Mouse (Mus musculus) right cerebral cortex, adult 2 months (tissue): Measurements from ENCODE around the gene Gm8050.
"Not testable (repeated sequence)": the region's sequence is repeated elsewhere in the genome, so short reads cannot be mapped to it uniquely, and the experiment has no call there.

Experiments used
- DNase-seq, 2 experiments: peaks; one replicate each; pipeline ENCODE4 v3.0.0; 2021 to 2022; ENCODE audit warnings: low spot score in 2 of 2

Gm8050 gene

DNA sequence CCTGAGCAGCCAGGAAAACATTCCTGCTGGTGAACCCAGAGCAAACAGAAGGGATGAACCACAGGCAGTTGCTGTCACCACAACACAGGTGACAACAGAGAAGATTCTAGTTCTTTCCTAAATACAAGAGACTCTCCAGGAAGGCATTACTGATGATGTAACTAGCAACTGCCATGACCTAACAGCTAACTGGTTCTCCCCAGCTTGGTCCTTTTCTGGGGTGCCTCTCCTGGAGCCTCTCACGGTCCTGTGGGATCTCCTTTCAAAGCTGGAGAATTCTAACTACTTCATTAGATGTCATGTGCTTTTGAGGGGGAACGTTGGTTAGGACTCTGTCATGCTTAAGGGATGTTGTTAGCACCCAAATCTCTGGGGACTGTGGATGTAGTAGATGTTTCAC lies at the start of gene Gm8050:
TSS of gene Gm8050 (minus strand) at position 101 of the 400 bp plus-strand sequence.
- not testable (repeated sequence) for DNase-seq

DNA sequence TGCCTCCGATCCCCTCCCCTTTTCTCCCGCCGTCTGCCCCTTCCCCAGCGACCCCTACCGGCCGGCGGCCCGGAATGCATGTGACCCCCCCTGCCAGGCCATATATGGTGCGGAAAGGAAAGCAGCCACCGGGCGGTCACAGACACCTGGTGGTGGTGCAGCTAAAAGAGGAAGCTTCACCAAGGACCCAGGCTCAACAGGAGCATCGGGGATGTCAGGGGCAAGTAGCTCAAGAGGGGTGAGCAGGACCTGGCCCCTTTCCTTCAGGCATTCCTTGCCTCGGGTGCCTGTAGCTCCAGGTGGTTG lies 37.1 kb upstream of the Gm8050 start:
- DNase-seq: not testable (repeated sequence)

DNA sequence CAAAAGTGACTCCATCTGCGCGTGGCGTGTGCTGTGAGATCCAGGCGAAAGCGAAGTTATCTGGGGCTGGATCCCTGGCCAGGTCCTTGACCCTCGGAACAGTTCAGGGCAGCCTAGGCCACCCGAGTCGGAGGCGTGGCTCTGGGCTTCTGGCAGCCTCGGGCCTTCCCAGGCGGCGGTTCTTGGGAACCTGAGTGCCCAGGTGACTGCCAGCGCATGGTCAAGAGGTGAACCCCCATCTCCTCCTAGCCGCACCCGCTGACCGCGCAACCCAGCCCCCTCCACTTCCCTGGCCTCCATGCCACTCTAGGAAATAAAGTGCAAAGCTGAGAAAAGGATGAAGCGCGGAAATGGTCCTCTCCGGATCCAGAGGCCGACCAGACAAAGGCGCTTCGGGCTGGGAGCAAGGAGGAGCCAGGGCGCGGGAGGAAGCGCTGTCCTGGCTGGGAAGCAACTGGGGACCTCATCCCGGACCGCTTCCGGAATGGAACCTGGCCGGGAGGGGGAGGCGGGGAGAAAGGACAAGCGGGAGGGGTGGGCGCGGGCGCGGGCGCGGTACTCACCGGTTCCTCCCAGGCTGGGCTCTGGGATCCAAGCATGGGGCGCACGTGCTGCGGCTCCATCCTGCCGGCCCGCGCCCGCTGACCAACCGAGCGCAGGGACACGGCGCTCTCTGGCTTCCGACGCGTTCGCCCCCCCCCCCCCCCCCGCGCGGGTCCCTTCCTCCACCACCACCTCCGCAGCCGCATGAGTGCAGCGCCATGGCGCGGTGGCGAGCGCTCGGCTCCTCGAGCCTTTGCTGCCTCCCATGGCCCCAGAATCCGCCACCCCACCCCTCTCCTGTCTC lies 36.6 kb upstream of the Gm8050 start:
- not testable (repeated sequence) for DNase-seq

DNA sequence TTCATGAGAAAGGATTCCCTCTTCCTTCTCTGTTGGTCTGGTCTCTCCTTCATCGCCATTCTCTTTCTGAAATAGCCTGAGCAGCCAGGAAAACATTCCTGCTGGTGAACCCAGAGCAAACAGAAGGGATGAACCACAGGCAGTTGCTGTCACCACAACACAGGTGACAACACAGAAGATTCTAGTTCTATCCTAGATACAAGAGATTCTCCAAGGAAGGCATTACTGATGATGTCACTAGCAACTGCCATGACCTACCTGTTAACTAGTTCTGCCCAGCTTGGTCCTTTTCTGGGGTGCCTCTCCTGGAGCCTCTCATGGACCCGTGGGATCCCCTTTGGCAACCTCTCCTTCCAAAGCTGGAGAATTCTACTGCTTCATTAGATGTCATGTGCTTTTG lies 22.2 kb upstream of the Gm8050 start, which contains the start of gene Gm3636:
TSS of gene Gm3636 (minus strand) at position 101 of the 400 bp plus-strand sequence.
- not testable (repeated sequence) for DNase-seq

DNA sequence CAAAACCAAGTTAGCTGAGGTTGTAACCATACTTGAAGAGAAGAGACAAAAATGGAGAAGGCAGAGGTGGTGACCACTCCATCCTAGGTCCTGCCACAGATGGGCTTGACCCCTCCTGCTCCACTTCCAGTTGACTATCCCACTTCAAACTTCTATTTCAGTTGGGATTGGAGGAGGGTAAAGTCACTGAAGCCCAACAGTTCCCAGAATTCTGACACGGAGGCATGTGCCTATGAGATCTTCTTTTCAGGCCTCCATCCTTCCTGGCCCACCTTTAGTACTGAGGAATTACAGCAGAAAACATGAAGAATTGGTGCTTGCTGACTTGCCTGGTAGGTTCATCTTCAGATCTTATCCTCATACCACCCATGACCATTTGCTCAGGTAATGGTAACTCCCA lies 36.0 kb downstream of the Gm8050 start, which contains the start of gene Gm10251:
TSS of gene Gm10251 (minus strand) at position 101 of the 400 bp plus-strand sequence.
- not testable (repeated sequence) for DNase-seq
